Mouse (Mus musculus) erythroblast, embryonic 14.5 days (primary cell): ENCODE results near the gene Gm45521.

Experiments used
- GATA1 ChIP-seq: IDR thresholded peaks from 2 replicates; pipeline ENCODE4 v1.6.1; 2012; ENCODE audit warnings: low read length, inconsistent platforms, mixed read lengths
- TAL1 ChIP-seq: IDR thresholded peaks from 3 replicates; pipeline ENCODE4 v1.6.1; 2012; ENCODE audit warnings: low read length, inconsistent platforms, mixed read lengths

DNA sequence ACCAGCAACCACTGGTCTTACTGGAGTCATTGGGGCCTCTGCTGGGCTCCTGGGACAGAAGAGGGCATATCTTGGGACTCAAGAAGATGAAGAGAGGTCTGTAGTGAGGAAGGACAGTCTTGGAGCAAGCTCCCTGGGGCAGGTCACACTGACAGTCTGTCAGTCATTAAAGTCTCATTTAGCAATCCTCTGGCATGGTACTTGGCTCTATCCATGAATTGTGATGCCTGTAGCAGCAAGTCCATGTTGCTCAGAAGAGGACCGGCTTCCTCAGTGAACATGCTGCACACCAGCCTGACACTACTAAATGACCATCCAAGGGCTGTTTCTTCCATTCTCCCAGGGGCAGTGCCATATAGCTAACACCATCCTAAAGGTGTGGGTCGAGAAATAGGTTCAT lies 5.5 kb downstream of the Gm45521 start:
- TF ChIP-seq GATA1, result no peak
- TF ChIP-seq TAL1, result no peak
